Mouse (Mus musculus) hindbrain, embryonic 11.5 days (tissue): ENCODE results near the gene Cntfr. TPM values are rescaled to one million over a fixed set of nuclear protein-coding genes. Genes with fewer than 3 reads are reported as not detected.
A peak's percentile ranks its signal among the peaks of the same experiment; 100 is the strongest.

Experiments used
- ATAC-seq: fragments of 200-750 bp; cut with Nextera tagmentation; 2 replicates; pipeline ENCODE4 v1.8.0; 2017; ENCODE audit warnings: mild to moderate bottlenecking, moderate TSS enrichment, moderate library complexity; ENCODE audit not compliant: low FRiP score
- DNase-seq: peaks from one replicate; pipeline ENCODE4 v3.0.0-alpha.2; 2015; ENCODE audit warnings: low spot score
- H3K27ac ChIP-seq: fragments of 300-500 bp; sonication (generic); 2 replicates; pipeline ENCODE4 v1.5.1; 2014; ENCODE audit warnings: mild to moderate bottlenecking, low read depth, low read length
- H3K27me3 ChIP-seq: fragments of 300-500 bp; sonication (generic); 2 replicates; pipeline ENCODE4 v1.6.1; 2014; ENCODE audit warnings: mild to moderate bottlenecking, low read length, moderate library complexity, mixed read lengths; ENCODE audit not compliant: control insufficient read depth, insufficient read depth
- H3K36me3 ChIP-seq: fragments of 300-500 bp; sonication (generic); 2 replicates; pipeline ENCODE4 v1.6.1; 2014; ENCODE audit warnings: mild to moderate bottlenecking, low read length, moderate library complexity, mixed read lengths; ENCODE audit not compliant: control insufficient read depth, insufficient read depth
- H3K4me1 ChIP-seq: fragments of 300-500 bp; sonication (generic); replicated peaks from 2 replicates; pipeline ENCODE4 v1.6.1; 2014; ENCODE audit warnings: low read length, mixed read lengths; ENCODE audit not compliant: control insufficient read depth, insufficient read depth
- H3K4me2 ChIP-seq: fragments of 300-500 bp; sonication (generic); replicated peaks from 2 replicates; pipeline ENCODE4 v1.6.1; 2014; ENCODE audit warnings: mild to moderate bottlenecking, low read depth, low read length
- H3K4me3 ChIP-seq: fragments of 300-500 bp; sonication (generic); 2 replicates; pipeline ENCODE4 v1.5.1; 2014; ENCODE audit warnings: low read depth, low read length
- H3K9ac ChIP-seq: fragments of 300-500 bp; sonication (generic); 2 replicates; pipeline ENCODE4 v1.6.1; 2014; ENCODE audit warnings: low read depth, low read length
- H3K9me3 ChIP-seq: fragments of 300-500 bp; sonication (generic); 2 replicates; pipeline ENCODE4 v1.6.1; 2016; ENCODE audit warnings: low read length; ENCODE audit not compliant: control insufficient read depth
- WGBS: fragments of 180-500 bp; shearing (Covaris S2); extraction: QIAGEN DNeasy Blood & Tissue Kit; methylation state at CpG from one replicate; pipeline ENCODE4 v1.1.7; 2014; 5-methylcytosine and 5-hydroxymethylcytosine counted together
- polyA plus RNA-seq: library from polyadenylated mRNA; unstranded; fragments of >200 nt; fragmentation: Nextera tagmentation; extraction: Ambion mirVana; gene quantifications from 2 replicates; pipeline ENCODE4 v1.2.1, GENCODE M21; 2014

Cntfr gene
- polyA plus RNA-seq, 1 experiment from 2014 or later: 29.5 TPM

GRCm38 (mm10) chr4:41639214-41639841, 57.6 kb downstream of the Cntfr start:
- no peaks in the 10 kb centered on the region for H3K27me3 ChIP-seq
- H3K4me3 ChIP-seq: peak overlapping the region; percentile 62
- no peak for ATAC-seq
- H3K36me3 ChIP-seq: no peaks in the 10 kb centered on the region
- no peak for DNase-seq
- H3K9ac ChIP-seq: peak overlapping the region; percentile 92
- 13% methylated on average over 10 of the region's 10 CpGs for WGBS
- H3K4me1 ChIP-seq: peaks cover 2% of the 10 kb centered on the region
- H3K4me2 ChIP-seq: peak overlapping the region; percentile 74
- no peaks in the 10 kb centered on the region for H3K9me3 ChIP-seq
- peak overlapping the region; percentile 86 for H3K27ac ChIP-seq

DNA sequence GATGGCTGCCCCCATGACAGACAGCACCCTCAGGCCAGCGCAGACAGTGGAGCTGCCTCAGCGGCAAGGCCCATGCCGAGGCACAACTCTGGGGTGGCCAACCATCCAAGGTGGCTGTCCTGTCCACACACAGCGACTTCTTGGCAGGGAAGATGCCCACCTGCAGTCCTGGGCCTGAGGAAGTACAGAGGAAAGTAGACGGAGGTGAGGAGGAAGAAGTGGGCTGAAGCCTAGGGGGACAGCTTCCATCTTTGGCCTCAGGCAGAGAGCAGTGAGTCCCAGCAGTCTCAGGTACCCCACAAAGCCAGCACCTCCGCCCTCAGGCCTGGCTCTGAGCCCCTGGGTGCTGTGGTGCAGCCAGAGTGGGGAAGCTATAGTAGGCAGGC, 58.1 kb downstream of the Cntfr start:
- DNase-seq: no peak
- H3K4me3 ChIP-seq: peak overlapping the region; percentile 62
- no peak for ATAC-seq
- no peaks in the 10 kb centered on the region for H3K9me3 ChIP-seq
- H3K4me1 ChIP-seq: peaks cover 2% of the 10 kb centered on the region
- H3K27ac ChIP-seq: no peak overlapping the region
- peak overlapping the region; percentile 74 for H3K4me2 ChIP-seq
- H3K27me3 ChIP-seq: no peaks in the 10 kb centered on the region
- peak overlapping the region; percentile 92 for H3K9ac ChIP-seq
- H3K36me3 ChIP-seq: no peaks in the 10 kb centered on the region
- 83% methylated on average over 6 of the region's 6 CpGs for WGBS

GRCm38 (mm10) chr4:41638186-41638731, 58.6 kb downstream of the Cntfr start:
- Histone ChIP-seq H3K4me3 (no peak overlapping the region), H3K9ac (peak overlapping the region; percentile 3; the same call in 1 of the 2 replicates), H3K4me2 (peak overlapping the region; percentile 74; the same call in 1 of the 2 replicates), H3K9me3 (no peaks in the 10 kb centered on the region), H3K27me3 (no peaks in the 10 kb centered on the region), H3K4me1 (peaks cover 2% of the 10 kb centered on the region), H3K36me3 (no peaks in the 10 kb centered on the region), H3K27ac (no peak overlapping the region)
- ATAC-seq (no peak), DNase-seq (no peak)
- WGBS: 90% methylated on average over 10 of the region's 10 CpGs

- WGBS: 86% methylated on average over 10 of the region's 10 CpGs
- ATAC-seq (no peak), DNase-seq (no peak)
- Histone ChIP-seq H3K4me1 (peaks cover 7% of the 10 kb centered on the region), H3K36me3 (no peaks in the 10 kb centered on the region), H3K4me2 (no peak overlapping the region), H3K9me3 (no peaks in the 10 kb centered on the region), H3K27ac (peak overlapping the region; percentile 43; the same call in 1 of the 2 replicates), H3K9ac (no peak overlapping the region), H3K4me3 (no peak overlapping the region), H3K27me3 (no peaks in the 10 kb centered on the region)
Observed at GRCm38 (mm10) chr4:41636882-41637635, 59.8 kb downstream of the Cntfr start.

GRCm38 (mm10) chr4:41636366-41636765, 60.5 kb downstream of the Cntfr start:
- Histone ChIP-seq H3K4me1 (peaks cover 14% of the 10 kb centered on the region), H3K27me3 (no peaks in the 10 kb centered on the region), H3K9me3 (no peaks in the 10 kb centered on the region), H3K4me3 (no peak overlapping the region), H3K27ac (peak overlapping the region; percentile 43; the same call in 1 of the 2 replicates), H3K4me2 (no peak overlapping the region), H3K9ac (no peak overlapping the region), H3K36me3 (no peaks in the 10 kb centered on the region)
- 63% methylated on average over 7 of the region's 7 CpGs for WGBS
- ATAC-seq (no peak), DNase-seq (no peak)

- Histone ChIP-seq H3K9me3 (no peaks in the 10 kb centered on the region), H3K4me2 (no peak overlapping the region), H3K9ac (no peak overlapping the region), H3K4me1 (peaks cover 17% of the 10 kb centered on the region), H3K36me3 (no peaks in the 10 kb centered on the region), H3K4me3 (no peak overlapping the region), H3K27ac (peak overlapping the region; percentile 17; the same call in 1 of the 2 replicates), H3K27me3 (no peaks in the 10 kb centered on the region)
- ATAC-seq: no peak
- WGBS: 63% methylated on average over 2 of the region's 2 CpGs
- no peak for DNase-seq
Observed at GRCm38 (mm10) chr4:41635906-41636305, 61.0 kb downstream of the Cntfr start.

DNA sequence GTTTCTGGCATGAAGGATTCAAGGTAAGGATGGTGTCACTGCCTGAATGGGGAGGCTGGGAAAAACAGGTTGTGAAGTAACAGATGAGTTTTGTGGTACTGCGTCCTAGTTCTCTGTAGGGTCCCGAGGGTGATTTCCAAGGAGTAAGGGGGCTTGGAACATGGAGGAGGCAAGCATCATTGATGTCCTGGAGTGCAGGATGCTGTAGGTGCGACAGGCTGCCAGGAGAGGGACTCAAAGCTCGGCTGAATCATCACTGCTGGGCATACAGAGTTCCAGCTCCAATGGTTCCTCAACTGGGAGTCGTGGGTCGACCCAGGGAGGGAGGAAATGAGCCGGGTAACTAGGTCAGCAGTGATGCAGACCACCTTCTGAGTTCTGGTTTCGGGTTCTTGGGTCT, 61.7 kb downstream of the Cntfr start:
- Histone ChIP-seq H3K4me3 (no peak overlapping the region), H3K27me3 (no peaks in the 10 kb centered on the region), H3K4me1 (peaks cover 21% of the 10 kb centered on the region), H3K9ac (no peak overlapping the region), H3K4me2 (no peak overlapping the region), H3K9me3 (no peaks in the 10 kb centered on the region), H3K36me3 (no peaks in the 10 kb centered on the region), H3K27ac (no peak overlapping the region)
- ATAC-seq: no peak
- WGBS: 74% methylated on average over 8 of the region's 8 CpGs
- no peak for DNase-seq

DNA sequence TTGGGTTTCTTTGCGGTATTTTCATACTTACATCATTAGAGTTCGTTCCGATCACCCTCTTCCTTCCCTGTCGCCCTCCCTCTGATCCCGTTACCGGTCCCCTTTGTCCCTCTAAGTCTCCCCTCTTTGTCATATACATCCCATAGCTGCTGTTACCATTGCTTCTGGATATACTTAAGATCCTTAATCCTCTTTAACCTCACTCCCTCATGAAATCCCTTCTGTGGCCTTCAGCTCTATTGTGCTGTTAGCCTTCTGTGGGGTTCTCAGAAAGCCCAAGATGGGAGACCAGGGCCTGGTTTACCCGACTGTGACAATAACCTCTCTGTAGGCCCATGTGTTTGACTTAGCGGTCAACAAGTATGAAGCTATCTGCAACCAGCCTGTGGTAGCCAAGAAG, 62.3 kb downstream of the Cntfr start:
- Histone ChIP-seq H3K36me3 (no peaks in the 10 kb centered on the region), H3K4me2 (no peak overlapping the region), H3K27ac (no peak overlapping the region), H3K27me3 (no peaks in the 10 kb centered on the region), H3K4me1 (peaks cover 23% of the 10 kb centered on the region), H3K4me3 (no peak overlapping the region), H3K9ac (no peak overlapping the region), H3K9me3 (no peaks in the 10 kb centered on the region)
- DNase-seq (no peak), ATAC-seq (no peak)
- 95% methylated on average over 8 of the region's 8 CpGs for WGBS
